Mouse (Mus musculus): ENCODE measurements at regions not wholly inside any gene's neighbourhood (a gene's known extent, or its start where the extent isn't known, plus 50 kb on each side); places are given as distances from the start of the nearest gene placed in this dataset.
A peak's percentile ranks its signal among the peaks of the same experiment; 100 is the strongest.

DNA sequence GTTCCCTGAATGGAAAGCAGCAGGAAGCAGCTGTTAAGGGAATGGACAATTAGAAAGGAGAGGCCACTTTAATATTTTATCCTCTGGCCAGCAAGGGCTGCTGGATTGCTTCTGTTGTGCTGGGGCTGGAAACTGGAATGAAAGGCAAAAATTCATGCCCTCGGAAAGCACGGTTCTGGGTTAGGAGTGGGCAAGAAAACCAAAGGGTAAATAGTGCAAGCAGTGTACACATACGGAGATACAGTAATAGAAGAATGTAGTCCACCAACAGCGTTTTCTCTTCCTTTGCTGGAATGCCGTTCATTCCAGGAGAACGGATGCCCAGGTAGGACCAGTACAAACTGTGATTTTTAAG, 50.8 kb upstream of the Zfr start:
- Histone ChIP-seq H3K4me3 (replicated peaks; ENCODE audit: low read depth, low read length) (no peak overlapping the region), H3K4me1 (replicated peaks; ENCODE audit: insufficient read depth, low read length) (peaks cover 8% of the 10 kb centered on the region; the same call in 1 of the 2 replicates), H3K36me3 (ENCODE audit: insufficient read depth, low read length) (no peaks in the 10 kb centered on the region), H3K27me3 (ENCODE audit: insufficient read depth, low read length) (no peaks in the 10 kb centered on the region), H3K27ac (peak overlapping the region; percentile 51), H3K9me3 (replicated peaks; ENCODE audit: low read length) (no peaks in the 10 kb centered on the region), H3K9ac (ENCODE audit: low read depth, low read length) (no peak overlapping the region), H3K4me2 (ENCODE audit: low read length) (no peak overlapping the region)
- no peak for TF ChIP-seq CTCF (IDR thresholded peaks at IDR 0.05; ENCODE audit: low read depth)
- WGBS = 62% methylated on average over 6 of the region's 6 CpGs
- DNase-seq (ENCODE audit: low spot score) = no peak
- no peak for ATAC-seq (replicated peaks; ENCODE audit: low FRiP score, low read depth)

DNA sequence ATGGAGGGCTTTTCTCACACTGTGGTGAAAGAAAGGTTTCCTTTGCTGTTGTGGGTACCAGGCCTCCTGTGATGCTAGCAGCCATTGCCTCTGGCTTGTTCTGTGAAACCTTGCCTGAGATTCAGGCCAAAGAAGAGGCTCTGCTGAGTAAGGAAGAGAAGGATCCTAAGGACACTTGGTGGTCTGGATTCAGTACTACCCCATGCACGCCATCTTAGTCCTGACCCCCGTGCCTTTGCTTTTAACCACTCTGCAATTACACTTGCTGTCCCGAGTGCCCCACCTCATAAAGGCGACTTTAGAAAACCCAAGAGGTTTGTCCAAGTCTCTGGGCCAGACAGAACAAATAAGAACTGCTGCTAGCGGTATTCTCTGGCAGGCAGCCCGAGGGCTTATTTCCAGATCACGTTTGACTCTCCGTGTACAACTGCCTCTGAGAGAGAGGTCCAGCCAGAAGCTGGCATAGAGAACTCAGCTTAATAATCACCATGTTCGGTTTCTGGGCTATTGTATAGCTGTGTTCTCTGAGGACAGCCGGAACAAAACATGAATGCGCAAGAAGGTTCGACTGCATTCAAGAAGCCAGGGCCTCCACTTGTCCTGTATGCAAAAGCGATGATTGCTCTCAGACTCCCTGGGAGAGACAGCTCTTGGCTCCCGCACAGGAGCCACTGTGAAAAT, 51.3 kb upstream of the Zfr start:
- H3K9me3 ChIP-seq (replicated peaks; ENCODE audit: low read length) = no peaks in the 10 kb centered on the region
- ATAC-seq (replicated peaks; ENCODE audit: low FRiP score, low read depth) = no peak
- H3K4me1 ChIP-seq (replicated peaks; ENCODE audit: insufficient read depth, low read length) = peaks cover 8% of the 10 kb centered on the region; the same call in 1 of the 2 replicates
- H3K4me3 ChIP-seq (replicated peaks; ENCODE audit: low read depth, low read length) = no peak overlapping the region
- peak overlapping the region; percentile 51 for H3K27ac ChIP-seq
- no peaks in the 10 kb centered on the region for H3K36me3 ChIP-seq (ENCODE audit: insufficient read depth, low read length)
- H3K27me3 ChIP-seq (ENCODE audit: insufficient read depth, low read length) = no peaks in the 10 kb centered on the region
- DNase-seq (ENCODE audit: low spot score) = peak; percentile 82
- no peak for TF ChIP-seq CTCF (IDR thresholded peaks at IDR 0.05; ENCODE audit: low read depth)
- H3K9ac ChIP-seq (ENCODE audit: low read depth, low read length) = no peak overlapping the region
- 47% methylated on average over 14 of the region's 14 CpGs for WGBS
- H3K4me2 ChIP-seq (ENCODE audit: low read length) = no peak overlapping the region

DNA sequence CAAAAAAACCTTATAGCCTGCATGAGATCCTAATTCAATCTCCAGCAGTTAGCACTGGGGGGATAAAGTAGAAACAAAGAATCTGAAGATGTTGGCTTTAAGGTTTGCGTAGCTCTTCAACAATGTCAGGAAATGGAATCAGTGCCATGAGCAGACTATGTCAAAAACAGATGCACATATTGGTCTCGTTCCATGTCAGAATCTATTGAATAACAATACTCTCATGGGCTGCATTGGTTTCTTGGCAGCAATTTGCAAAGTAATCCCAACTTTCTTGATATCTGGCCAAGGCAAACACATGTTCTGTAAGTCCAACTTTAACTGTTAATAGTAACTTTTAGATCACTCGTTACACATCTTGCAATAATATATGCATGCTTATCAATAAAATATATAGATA, 58.1 kb upstream of the Sub1 start:
- no peaks in the 10 kb centered on the region for H3K4me1 ChIP-seq (replicated peaks; ENCODE audit: insufficient read depth, low read length)
- H3K4me3 ChIP-seq (replicated peaks; ENCODE audit: low read depth, low read length) = no peak overlapping the region
- no peaks in the 10 kb centered on the region for H3K36me3 ChIP-seq (ENCODE audit: insufficient read depth, low read length)
- no peak overlapping the region for H3K27ac ChIP-seq
- DNase-seq (ENCODE audit: low spot score) (peak; percentile 68), ATAC-seq (replicated peaks; ENCODE audit: low FRiP score, low read depth) (no peak)
- H3K27me3 ChIP-seq (ENCODE audit: insufficient read depth, low read length) = no peaks in the 10 kb centered on the region
- no peak overlapping the region for H3K9ac ChIP-seq (ENCODE audit: low read depth, low read length)
- no peaks in the 10 kb centered on the region for H3K9me3 ChIP-seq (replicated peaks; ENCODE audit: low read length)
- TF ChIP-seq CTCF (IDR thresholded peaks at IDR 0.05; ENCODE audit: low read depth) = no peak
- no peak overlapping the region for H3K4me2 ChIP-seq (ENCODE audit: low read length)
- 56% methylated on average over 3 of the region's 3 CpGs for WGBS

DNA sequence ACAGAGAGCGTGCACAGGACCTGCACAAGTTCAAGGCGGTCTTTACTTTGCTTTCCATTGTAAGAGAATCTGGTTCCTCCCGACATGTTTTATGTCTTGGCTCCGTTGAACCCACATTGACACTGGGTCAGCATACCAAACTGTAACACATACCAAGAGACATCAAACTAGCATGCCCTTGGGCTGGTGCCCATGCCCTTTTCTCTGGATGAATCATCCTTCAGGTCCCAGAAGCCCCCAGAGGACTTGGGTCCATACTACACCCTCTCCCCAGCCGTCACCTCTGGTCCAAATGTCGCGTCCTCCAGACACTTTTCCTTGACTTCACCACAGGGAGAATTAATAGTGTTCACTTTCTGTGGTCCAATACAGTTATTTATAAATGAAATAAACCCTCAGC, 56.8 kb upstream of the Sub1 start:
- no peaks in the 10 kb centered on the region for H3K27me3 ChIP-seq (ENCODE audit: insufficient read depth, low read length)
- no peak for ATAC-seq (replicated peaks; ENCODE audit: low FRiP score, low read depth)
- no peak overlapping the region for H3K9ac ChIP-seq (ENCODE audit: low read depth, low read length)
- no peak overlapping the region for H3K4me2 ChIP-seq (ENCODE audit: low read length)
- DNase-seq (ENCODE audit: low spot score) = no peak
- 74% methylated on average over 7 of the region's 7 CpGs for WGBS
- H3K4me1 ChIP-seq (replicated peaks; ENCODE audit: insufficient read depth, low read length) = no peaks in the 10 kb centered on the region
- no peak overlapping the region for H3K27ac ChIP-seq
- H3K36me3 ChIP-seq (ENCODE audit: insufficient read depth, low read length) = no peaks in the 10 kb centered on the region
- H3K4me3 ChIP-seq (replicated peaks; ENCODE audit: low read depth, low read length) = no peak overlapping the region
- no peak for TF ChIP-seq CTCF (IDR thresholded peaks at IDR 0.05; ENCODE audit: low read depth)
- H3K9me3 ChIP-seq (replicated peaks; ENCODE audit: low read length) = no peaks in the 10 kb centered on the region

DNA sequence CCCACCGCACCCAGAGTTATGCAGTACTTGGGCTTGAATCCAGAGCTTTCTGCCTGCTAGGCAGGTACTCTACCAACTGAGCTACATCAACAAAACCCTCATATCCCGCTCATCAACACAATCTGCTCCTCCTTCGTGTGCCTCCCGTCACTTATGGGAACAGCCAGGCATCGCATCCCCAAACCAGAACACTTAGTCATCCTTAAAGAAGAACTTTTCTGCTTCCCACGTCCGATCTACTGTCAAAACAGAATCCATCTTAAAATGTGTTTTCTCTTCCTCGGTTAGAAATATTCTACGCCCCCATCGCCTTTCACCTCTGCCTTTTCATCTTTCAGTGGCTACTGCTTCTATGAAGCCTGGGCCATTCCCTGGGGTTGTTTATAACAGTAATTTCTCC, 52.2 kb upstream of the Sub1 start:
- H3K27me3 ChIP-seq (ENCODE audit: insufficient read depth, low read length) = no peaks in the 10 kb centered on the region
- no peak overlapping the region for H3K4me3 ChIP-seq (replicated peaks; ENCODE audit: low read depth, low read length)
- no peak overlapping the region for H3K4me2 ChIP-seq (ENCODE audit: low read length)
- no peaks in the 10 kb centered on the region for H3K36me3 ChIP-seq (ENCODE audit: insufficient read depth, low read length)
- no peak overlapping the region for H3K27ac ChIP-seq
- ATAC-seq (replicated peaks; ENCODE audit: low FRiP score, low read depth) (no peak), DNase-seq (ENCODE audit: low spot score) (no peak)
- WGBS = 90% methylated on average over 10 of the region's 10 CpGs
- no peaks in the 10 kb centered on the region for H3K4me1 ChIP-seq (replicated peaks; ENCODE audit: insufficient read depth, low read length)
- H3K9ac ChIP-seq (ENCODE audit: low read depth, low read length) = no peak overlapping the region
- TF ChIP-seq CTCF (IDR thresholded peaks at IDR 0.05; ENCODE audit: low read depth) = no peak
- no peaks in the 10 kb centered on the region for H3K9me3 ChIP-seq (replicated peaks; ENCODE audit: low read length)

DNA sequence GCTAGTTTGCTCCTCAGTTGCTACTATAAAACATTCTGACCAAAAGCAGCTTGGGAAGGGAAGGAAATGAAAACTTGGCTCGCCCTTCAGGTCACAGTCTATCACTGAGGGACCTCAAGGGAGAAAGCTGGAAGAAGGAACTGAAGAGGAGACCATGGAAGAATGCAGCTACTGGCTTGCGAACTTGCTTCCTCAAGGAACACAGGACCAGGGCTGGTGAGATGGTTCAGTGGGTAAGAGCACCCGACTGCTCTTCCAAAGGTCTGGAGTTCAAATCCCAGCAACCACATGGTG, 51.4 kb upstream of the Sub1 start:
- WGBS = 81% methylated on average over 3 of the region's 3 CpGs
- Histone ChIP-seq H3K4me3 (replicated peaks; ENCODE audit: low read depth, low read length) (no peak overlapping the region), H3K36me3 (ENCODE audit: insufficient read depth, low read length) (no peaks in the 10 kb centered on the region), H3K4me1 (replicated peaks; ENCODE audit: insufficient read depth, low read length) (no peaks in the 10 kb centered on the region), H3K27me3 (ENCODE audit: insufficient read depth, low read length) (no peaks in the 10 kb centered on the region), H3K9me3 (replicated peaks; ENCODE audit: low read length) (no peaks in the 10 kb centered on the region), H3K4me2 (ENCODE audit: low read length) (no peak overlapping the region), H3K9ac (ENCODE audit: low read depth, low read length) (no peak overlapping the region), H3K27ac (no peak overlapping the region)
- DNase-seq (ENCODE audit: low spot score) = no peak
- TF ChIP-seq CTCF (IDR thresholded peaks at IDR 0.05; ENCODE audit: low read depth) = no peak
- no peak for ATAC-seq (replicated peaks; ENCODE audit: low FRiP score, low read depth)
